In the genomic region with DNA sequence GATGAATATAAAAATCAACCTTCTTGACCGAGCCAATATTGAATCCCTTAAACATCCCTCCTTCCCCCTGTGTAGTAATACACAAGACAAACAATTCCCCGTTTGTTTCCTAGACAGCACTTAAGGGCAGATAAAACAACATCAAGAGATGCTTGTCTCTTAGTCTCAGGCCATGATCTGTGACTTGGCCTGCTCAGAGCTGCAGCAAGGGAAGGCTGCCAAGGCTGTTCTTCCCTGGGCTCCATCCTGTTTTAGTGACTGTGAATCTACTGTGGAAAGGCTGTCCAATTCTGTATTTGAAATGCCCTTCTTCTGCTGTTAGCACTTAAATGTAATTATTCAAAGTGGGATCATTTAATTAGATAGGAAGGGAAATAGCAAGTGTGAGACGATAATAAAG, we compare ENCODE assay signal across 23 mouse cellular contexts.
DNase-seq lines count a peak whose midpoint lies in the region; ATAC-seq lines count a peak whose summit lies in the region.
"Had no signal": no experiment of that assay in that cellular context is flagged by ENCODE, and none has a peak within 500 bp of the region (broad histone marks: within the 10 kb centered on the region; RNA-seq: fewer than 3 reads in every experiment).

No protein-coding gene starts in this region.

- H3K4me2 ChIP-seq in forebrain, embryonic 13.5 days: no peak overlapping the region
- H3K4me2 ChIP-seq in forebrain, embryonic 12.5 days: no peak overlapping the region
- H3K4me2 ChIP-seq in liver, embryonic 11.5 days: no peak overlapping the region
- H3K4me2 ChIP-seq: embryonic facial prominence, embryonic 15.5 days; heart, embryonic 11.5 days; stomach, embryonic 15.5 days had no signal

- no peak overlapping the region for H3K9ac ChIP-seq in forebrain, embryonic 13.5 days
- H3K9ac ChIP-seq in forebrain, embryonic 12.5 days: no peak overlapping the region
- no peak overlapping the region for H3K9ac ChIP-seq in liver, embryonic 11.5 days (ENCODE audit: low read depth, low read length)
- H3K9ac ChIP-seq: embryonic facial prominence, embryonic 15.5 days; stomach, embryonic 15.5 days had no signal

- no peaks in the 10 kb centered on the region for H3K36me3 ChIP-seq in forebrain, embryonic 13.5 days (ENCODE audit: poor library complexity, severe bottlenecking)
- H3K36me3 ChIP-seq in forebrain, embryonic 12.5 days (replicated peaks): no peaks in the 10 kb centered on the region
- no peaks in the 10 kb centered on the region for H3K36me3 ChIP-seq in liver, embryonic 11.5 days (ENCODE audit: control insufficient read depth, insufficient read depth, low read length)
- H3K36me3 ChIP-seq: embryonic facial prominence, embryonic 15.5 days; limb, embryonic 10.5 days; stomach, embryonic 15.5 days had no signal

- ATAC-seq in forebrain, embryonic 13.5 days: no peak
- no peak for ATAC-seq in forebrain, embryonic 12.5 days (ENCODE audit: low FRiP score)
- ATAC-seq in liver, embryonic 11.5 days (replicated peaks; ENCODE audit: low FRiP score): no peak

- peaks cover 38% of the 10 kb centered on the region for H3K4me1 ChIP-seq in forebrain, embryonic 13.5 days
- peaks cover 33% of the 10 kb centered on the region for H3K4me1 ChIP-seq in forebrain, embryonic 12.5 days
- H3K4me1 ChIP-seq in liver, embryonic 11.5 days (replicated peaks; ENCODE audit: control insufficient read depth, insufficient read depth, low read length): no peaks in the 10 kb centered on the region

- no peak overlapping the region for H3K4me3 ChIP-seq in forebrain, embryonic 13.5 days
- no peak overlapping the region for H3K4me3 ChIP-seq in forebrain, embryonic 12.5 days (replicated peaks)
- H3K4me3 ChIP-seq in liver, embryonic 11.5 days (ENCODE audit: low read depth, low read length): no peak overlapping the region
- H3K4me3 ChIP-seq: embryonic facial prominence, embryonic 15.5 days; layer of hippocampus, adult 2 months; limb, embryonic 10.5 days; megakaryocyte, embryonic 14.5 days; myocyte; stomach, embryonic 15.5 days had no signal

- peaks cover 32% of the 10 kb centered on the region for H3K27me3 ChIP-seq in forebrain, embryonic 13.5 days
- H3K27me3 ChIP-seq in forebrain, embryonic 12.5 days: peaks cover 27% of the 10 kb centered on the region
- H3K27me3 ChIP-seq in liver, embryonic 11.5 days (replicated peaks; ENCODE audit: control insufficient read depth, insufficient read depth, low read length): no peaks in the 10 kb centered on the region

- WGBS in forebrain, embryonic 13.5 days: 71% methylated on average over 3 of the region's 3 CpGs
- 74% methylated on average over 3 of the region's 3 CpGs for WGBS in forebrain, embryonic 12.5 days
- WGBS in liver, embryonic 11.5 days: 76% methylated on average over 3 of the region's 3 CpGs

- no peaks in the 10 kb centered on the region for H3K9me3 ChIP-seq in forebrain, embryonic 13.5 days (replicated peaks)
- no peaks in the 10 kb centered on the region for H3K9me3 ChIP-seq in forebrain, embryonic 12.5 days
- H3K9me3 ChIP-seq in liver, embryonic 11.5 days (ENCODE audit: control insufficient read depth, low read length): no peaks in the 10 kb centered on the region
- H3K9me3 ChIP-seq: embryonic facial prominence, embryonic 15.5 days; limb, embryonic 10.5 days; megakaryocyte, embryonic 14.5 days; stomach, embryonic 15.5 days had no signal

- H3K27ac ChIP-seq in forebrain, embryonic 13.5 days: peak overlapping the region; percentile 51; the same call in 1 of the 2 replicates
- H3K27ac ChIP-seq in forebrain, embryonic 12.5 days: no peak overlapping the region
- no peak overlapping the region for H3K27ac ChIP-seq in liver, embryonic 11.5 days (ENCODE audit: low read depth, low read length)
- H3K27ac ChIP-seq: embryonic facial prominence, embryonic 15.5 days; layer of hippocampus, adult 2 months; stomach, embryonic 15.5 days had no signal

- DNase-seq in brain, adult 2 months (ENCODE audit: low read depth, low spot score): peak; percentile 81
- peak; percentile 76 for DNase-seq in cerebellum, adult 18-20 months
- DNase-seq in cerebellum, postnatal 25 days: peak; percentile 67 to 78
- no peak for DNase-seq in gastrocnemius, postnatal 4 days (ENCODE audit: low spot score in 2 of 2)
- DNase-seq in gastrocnemius, postnatal 25 days: no peak
- no peak for DNase-seq in liver, embryonic 11.5 days (ENCODE audit: low spot score)
- DNase-seq: heart, postnatal 10 days; kidney, adult 2 months; kidney, postnatal 14 days; layer of hippocampus, postnatal 36 days; lung, adult 18-20 months; lung, postnatal 14 days; right cerebral cortex, postnatal 14 days; thymus, adult 18-20 months had no signal

Comparison
In these comparisons a context has a peak if more than half of its experiments do, and no peak if none do; other contexts are left out.
1. DNase-seq: peak in brain, adult 2 months (single experiment), cerebellum, adult 18-20 months (2 of 2) and cerebellum, postnatal 25 days (2 of 2); none in gastrocnemius, postnatal 4 days (0 of 2), gastrocnemius, postnatal 25 days (single experiment) and liver, embryonic 11.5 days (single experiment).